Mouse (Mus musculus) CD8-positive naive resting alpha-beta T cell, adult 2 months (primary cell): ENCODE data around the gene Xndc1.
"Not testable (repeated sequence)": the region's sequence is repeated elsewhere in the genome, so short reads cannot be mapped to it uniquely, and the experiment has no call there.

ENCODE experiments used
- DNase-seq, 2 experiments: peaks; one replicate each; pipeline ENCODE4 v3.0.0; 2022; ENCODE audit warnings: low read depth in 2 of 2, low spot score in 2 of 2

Xndc1 gene

DNA sequence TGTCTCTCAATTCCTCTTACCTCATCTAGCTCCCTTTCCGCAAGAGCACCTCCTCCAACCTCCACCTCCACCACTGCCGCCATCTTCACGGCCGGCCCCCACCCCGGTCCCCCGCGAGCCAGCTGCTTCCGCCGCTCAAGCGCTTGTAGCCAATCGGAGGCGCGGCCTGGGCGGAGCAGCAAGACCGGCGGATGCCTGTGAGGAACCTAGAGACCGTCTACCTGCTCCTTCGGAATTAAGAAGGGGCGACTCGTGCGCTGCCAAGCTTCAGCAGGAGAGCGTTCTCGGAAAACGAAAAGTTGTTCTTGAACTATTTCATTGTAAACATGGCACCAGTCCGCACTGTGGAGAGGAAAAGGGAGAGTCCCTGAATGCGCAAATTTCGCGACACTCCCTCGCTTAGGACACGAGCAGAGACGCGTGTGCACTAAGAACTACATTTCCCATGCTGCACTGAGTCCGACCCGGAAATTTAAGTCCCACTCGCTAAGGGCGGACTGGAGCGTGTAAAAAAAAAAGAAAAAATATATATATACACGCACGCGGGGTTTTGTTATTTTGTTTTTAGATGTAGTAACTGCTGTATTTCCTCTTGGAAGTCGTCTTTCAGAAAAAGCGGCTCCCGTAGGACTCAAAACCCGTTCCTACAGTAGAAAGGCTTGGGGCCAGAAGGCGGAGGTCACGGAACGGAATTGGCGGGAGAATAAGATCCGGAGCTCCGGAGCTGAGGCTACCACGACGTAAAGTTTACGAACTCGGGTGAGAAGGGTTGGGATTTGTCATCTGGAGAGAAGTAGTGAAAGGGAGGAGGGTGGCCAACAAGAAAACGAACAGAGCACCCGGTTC lies at the start of gene Xndc1, which contains the start of the genes Rnf121 and Xntrpc:
Gene Xndc1, plus strand, starts transcription at position 466 of the 846 bp plus-strand sequence.
Gene Rnf121, minus strand, starts transcription at position 424 of the 846 bp plus-strand sequence.
Gene Xntrpc, plus strand, starts transcription at position 668 of the 846 bp plus-strand sequence.
- DNase-seq = peak; percentile 81 to 91

DNA sequence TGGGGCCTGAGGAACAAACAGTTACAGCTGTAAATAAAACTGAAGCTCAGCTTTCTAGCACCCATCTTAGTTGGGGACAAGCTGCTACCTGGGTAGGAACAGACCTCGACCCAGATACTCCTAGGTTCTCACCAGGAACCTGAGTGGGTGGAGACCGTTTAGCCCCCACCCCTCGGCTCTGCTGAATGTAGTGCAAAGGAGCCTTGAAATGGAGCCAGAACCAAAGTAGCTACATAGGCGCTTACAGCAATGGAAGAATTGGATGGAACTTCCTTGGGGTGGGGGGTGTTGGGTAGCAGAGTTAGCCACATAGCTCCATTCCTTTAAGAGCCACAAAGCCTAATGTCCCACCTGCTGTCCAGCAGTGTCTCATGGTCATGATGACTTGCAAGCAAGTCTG lies 48.4 kb upstream of the Xndc1 start:
- no peak for DNase-seq

DNA sequence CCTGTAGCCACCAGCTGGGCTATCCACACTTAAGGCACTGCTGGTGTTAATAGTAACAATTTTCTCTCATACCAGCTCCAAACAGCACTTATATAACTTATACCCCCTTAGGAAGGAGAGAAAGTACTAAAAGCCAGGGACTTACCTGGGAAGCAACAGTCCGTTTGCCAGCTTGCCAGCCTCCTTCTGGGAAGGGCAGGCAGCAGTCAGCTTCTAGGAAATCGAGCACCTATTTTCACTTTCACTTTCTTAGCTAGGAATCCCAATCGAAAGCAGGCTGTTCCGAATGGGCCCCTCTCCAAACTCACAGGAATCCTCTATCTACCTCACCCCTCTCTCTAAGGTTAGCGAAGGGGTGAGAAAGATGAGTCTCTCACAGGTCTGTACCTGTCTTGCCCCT lies 47.9 kb upstream of the Xndc1 start:
- no peak for DNase-seq

DNA sequence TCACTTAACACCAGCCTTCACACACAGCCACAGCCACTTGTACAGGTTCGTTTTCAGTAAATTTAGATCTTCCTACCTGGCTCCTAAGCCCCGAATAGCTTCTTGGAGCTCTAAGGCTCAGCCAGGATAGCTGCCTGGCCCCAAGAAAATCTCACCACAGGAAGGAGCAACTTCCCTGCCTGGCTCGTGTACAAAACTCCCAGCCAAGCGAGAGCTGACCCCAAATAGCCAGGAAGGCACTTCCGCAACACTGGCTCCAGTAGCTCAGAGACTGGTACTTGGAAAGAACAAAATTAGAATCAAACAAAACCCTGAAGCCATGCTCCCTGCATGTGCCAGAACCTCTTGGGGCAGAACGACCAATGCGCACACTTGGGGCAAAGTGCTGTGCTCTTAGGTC lies 47.3 kb upstream of the Xndc1 start:
- DNase-seq = no peak

- DNase-seq = no peak
Observed at GRCm38 (mm10) chr7:102018590-102018989, 46.7 kb upstream of the Xndc1 start, which contains the start of gene Il18bp. TSS of gene Il18bp (minus strand) at chr7:102018690.

DNA sequence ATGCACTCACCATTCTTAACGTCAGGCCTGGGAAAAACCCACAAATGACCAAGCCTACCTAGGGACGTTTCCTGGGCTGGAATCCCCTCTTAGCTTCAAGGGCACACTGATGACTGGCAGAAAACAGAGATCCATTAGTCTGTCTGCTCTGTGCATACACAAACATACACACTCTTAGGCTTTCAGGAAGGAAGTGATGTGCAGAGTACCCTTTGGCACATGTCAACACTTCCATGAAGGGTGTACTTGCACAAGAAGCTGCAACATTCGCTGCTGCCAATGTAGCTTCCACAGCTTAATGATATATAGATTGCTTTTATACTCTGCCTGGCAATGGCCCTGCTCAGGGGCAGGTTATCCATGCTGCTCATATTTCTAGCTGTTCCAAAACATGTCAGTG lies 45.9 kb upstream of the Xndc1 start:
- DNase-seq = no peak

GRCm38 (mm10) chr7:102020934-102021333 lies 44.4 kb upstream of the Xndc1 start:
- DNase-seq = not testable (repeated sequence)

DNA sequence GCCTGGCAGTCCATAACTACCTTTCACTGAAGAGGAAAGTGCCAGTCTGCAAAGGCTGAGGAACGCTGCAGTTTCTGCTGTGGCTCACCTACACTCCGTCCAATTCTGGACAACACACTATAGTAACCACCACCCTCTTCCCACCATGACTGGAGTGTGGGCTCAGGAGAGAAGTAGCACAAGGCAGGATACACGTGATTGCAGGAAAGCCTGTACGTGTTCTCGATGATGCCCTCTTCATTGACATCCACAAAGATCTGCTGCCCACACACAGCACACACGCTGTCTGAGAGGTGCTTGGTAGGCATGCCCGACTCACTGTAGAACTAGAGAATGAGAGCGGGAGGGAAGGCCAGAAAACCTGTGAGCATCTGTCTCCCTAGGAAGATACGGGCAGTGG lies 41.5 kb upstream of the Xndc1 start:
- no peak for DNase-seq

- no peak for DNase-seq
Observed at GRCm38 (mm10) chr7:102025187-102026119, 39.9 kb upstream of the Xndc1 start.

DNA sequence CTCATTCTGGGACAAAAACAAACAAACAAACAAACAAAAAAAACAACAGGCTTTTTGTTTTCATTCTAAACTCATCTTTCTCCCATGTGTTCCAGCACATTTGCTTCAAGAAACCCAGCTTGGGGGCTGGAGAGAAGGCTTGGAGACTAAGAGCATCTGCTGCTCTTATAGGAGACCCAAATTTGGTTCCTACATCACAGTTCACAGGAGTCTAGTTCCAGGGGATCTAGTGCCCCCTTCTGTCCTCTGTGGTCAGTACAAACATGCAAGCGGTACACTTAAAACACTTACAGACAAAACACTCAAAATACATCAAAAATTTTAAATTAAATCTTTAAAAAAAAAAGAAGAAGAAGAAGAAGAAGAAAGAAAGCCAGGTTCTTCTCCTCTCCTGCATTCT lies 30.4 kb upstream of the Xndc1 start:
- no peak for DNase-seq

DNA sequence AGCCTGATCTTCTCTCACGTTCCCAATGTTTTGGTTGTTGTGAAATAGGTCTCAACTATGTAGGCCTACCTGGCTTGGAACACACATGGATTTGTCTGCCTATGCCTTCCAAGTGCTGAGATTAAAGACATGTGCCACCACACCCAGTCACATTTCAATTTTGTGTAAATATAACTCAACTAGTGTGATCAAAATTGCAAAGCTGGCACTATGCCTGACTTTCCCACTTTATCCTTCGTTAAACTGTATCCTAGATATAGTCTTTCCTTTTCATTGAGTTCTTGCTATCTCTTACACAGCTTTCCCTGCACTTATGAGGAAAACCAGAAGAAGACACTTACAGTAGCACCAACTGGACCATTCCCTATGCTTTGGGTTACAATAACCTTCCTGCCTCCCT lies 29.8 kb upstream of the Xndc1 start:
- DNase-seq = no peak

DNA sequence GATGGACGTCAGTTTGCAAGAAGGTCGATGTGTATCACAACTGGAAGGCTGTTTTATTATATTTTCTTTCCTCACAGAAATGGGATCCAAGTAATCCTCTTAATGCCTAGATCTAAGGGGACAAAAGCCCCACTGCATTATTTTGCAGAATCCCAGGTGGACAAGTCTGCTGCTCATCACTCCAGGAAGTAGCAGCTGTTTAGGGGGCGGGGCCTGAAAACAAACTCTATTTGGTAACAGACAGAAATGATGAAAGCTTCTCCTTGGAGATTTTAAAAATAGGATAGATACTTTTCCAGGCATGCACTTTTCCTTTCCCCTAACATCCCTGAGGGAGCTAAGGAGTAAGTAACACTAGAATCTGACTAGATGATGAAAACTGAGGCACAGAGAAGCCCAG lies 28.0 kb upstream of the Xndc1 start:
- DNase-seq = no peak

GRCm38 (mm10) chr7:102042314-102042713 lies 23.0 kb upstream of the Xndc1 start:
- no peak for DNase-seq

GRCm38 (mm10) chr7:102048524-102048923 lies 16.8 kb upstream of the Xndc1 start:
- DNase-seq = not testable (repeated sequence)

GRCm38 (mm10) chr7:102061353-102061752 lies 4.0 kb upstream of the Xndc1 start:
- no peak for DNase-seq

GRCm38 (mm10) chr7:102062203-102062602 lies 3.1 kb upstream of the Xndc1 start:
- no peak for DNase-seq

- DNase-seq = no peak
Observed at GRCm38 (mm10) chr7:102063891-102064290, 1.4 kb upstream of the Xndc1 start.

- DNase-seq = no peak
Observed at GRCm38 (mm10) chr7:102064655-102065045, 661 bp upstream of the Xndc1 start.

- no peak for DNase-seq
Observed at GRCm38 (mm10) chr7:102066363-102066762, 1.1 kb downstream of the Xndc1 start.

GRCm38 (mm10) chr7:102076714-102077296 lies 11.5 kb downstream of the Xndc1 start:
- peak; percentile 14 to 48 for DNase-seq

DNA sequence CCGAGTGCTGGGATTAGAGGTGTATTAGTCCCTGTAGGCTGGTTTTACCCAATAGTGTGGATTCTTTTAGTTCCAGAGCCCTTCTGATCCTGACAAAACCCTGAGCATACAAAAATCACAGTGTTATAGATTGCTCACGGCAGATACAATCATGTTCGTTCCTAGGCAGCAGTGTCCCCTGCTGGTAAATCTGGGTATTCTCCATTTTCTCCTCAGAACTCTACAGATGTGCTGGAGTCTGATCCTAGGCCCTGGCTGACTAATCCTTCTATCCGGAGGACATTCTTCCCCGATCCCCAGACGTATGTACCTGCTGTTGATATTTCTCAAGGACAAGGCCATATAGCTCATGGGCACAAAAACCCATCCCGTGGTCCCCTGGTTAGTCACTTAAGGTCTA lies 13.2 kb downstream of the Xndc1 start:
- DNase-seq = peak in 1 of 2 experiments; percentile 11
